Mouse (Mus musculus): ENCODE results near the gene Chkb.

GRCm38 (mm10) chr15:89415282-89415681 lies 14.4 kb downstream of the Chkb start:
- TF ChIP-seq GATA1 (IDR thresholded peaks at IDR 0.05; ENCODE audit: low read length) = no peak
- no peak for TF ChIP-seq TAL1 (IDR thresholded peaks at IDR 0.05; ENCODE audit: low read length)

Measured in erythroblast, embryonic 14.5 days (primary cell).